Mouse (Mus musculus): ENCODE measurements around the gene Actg2.

The Actg2 gene

DNA sequence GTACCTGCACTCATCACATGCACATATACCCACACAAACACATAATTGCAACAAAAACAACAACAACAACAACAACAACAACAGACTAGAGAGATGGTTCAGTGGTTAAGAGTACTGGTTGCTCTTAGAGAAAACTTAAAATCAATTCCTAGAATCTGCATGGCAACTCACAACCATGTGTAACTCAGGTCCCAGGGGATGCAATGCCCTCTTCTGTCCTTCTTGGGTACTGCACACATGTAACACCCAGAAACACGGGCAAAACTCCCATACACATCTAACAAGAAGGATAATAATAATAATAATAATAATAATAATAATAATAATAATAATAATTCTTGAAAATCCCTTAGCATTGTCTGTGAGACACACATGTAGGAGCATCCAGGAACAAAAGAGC lies 23.6 kb downstream of the Actg2 start:
- peak; percentile 73 for DNase-seq (ENCODE audit: low spot score)

GRCm38 (mm10) chr6:83510210-83510609 lies 25.9 kb downstream of the Actg2 start:
- no peak for DNase-seq (ENCODE audit: low spot score)

DNA sequence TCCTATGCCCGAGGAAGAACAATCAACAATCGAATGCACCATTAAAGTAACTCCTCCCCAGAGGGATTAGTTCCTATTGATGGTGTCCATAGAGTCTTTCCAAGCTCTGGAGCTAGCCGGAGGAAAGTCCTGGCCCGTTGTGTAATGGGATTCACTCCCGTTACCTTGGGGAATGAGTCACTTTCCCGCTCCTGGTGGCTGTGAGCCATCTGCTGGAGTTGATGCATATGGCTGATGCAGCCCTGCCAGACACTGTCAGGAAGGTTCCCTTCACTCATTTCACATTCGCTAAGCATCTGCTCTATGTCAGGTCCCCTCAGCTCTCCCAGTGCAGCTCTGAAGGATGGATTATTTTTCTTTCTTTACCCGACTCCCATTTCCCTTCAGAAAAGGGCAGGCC lies 26.6 kb downstream of the Actg2 start:
- peak; percentile 35 for DNase-seq (ENCODE audit: low spot score)

DNA sequence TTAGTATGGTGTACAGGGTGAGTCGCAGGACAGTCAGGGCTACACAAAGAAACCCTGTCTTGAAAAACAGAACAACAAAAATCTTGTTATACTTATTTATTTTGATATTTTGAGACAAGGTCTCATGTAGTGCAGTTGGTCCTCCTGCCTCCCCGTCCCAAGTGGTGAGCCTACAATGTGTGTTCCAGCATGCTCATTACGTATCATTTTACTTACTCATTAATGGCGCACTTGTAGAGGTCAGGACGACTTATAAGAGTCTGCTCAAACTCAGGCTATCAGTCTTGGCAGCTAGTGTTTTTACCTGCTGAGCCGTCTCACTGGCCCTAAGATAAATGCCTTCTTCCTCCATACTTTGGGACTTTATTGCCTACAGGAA lies 28.9 kb downstream of the Actg2 start:
- no peak for DNase-seq (ENCODE audit: low spot score)

DNA sequence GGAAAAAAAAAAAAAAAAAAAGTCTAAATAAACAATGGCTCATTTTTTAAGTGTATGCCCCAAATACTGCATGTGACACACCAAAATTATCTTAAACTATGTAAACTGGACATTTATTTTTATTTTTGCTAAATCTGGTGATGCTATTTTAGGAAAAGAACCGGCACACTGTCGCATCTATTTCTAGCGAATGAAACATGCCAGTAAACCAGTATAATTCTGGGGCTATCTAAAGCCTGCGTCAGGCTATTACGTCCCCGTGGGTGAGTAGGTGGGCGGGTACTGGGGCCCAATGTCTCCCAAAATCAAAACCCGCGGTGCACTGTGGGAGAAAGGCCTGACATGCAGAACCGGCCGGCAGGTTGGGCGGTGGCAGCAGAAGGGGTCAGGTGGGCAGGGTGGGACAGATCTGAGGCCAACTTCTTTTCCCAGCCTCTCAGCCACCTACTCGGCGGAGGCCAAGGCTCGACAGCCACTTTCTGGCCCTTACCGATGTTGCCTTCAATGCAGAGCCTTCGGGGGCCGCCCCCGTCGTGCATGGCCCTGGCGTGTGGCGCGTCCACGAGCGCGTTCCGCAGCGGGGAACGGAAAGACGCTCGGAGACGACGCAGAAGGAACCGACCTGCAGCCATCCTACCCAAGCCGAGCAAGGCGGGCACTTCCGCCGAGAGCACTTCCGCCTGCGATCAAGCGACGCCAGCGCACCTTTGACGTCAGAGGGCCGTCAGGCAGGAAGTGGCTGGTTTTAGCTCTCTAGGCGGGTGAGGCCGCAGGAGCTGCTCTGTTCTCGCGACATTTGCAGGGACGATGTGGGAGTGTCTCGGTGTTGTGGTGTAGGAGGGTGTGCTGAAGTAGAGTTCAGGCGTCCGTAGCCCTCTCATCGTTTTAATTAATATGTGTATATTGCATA lies 29.6 kb downstream of the Actg2 start, which contains the start of gene Dguok:
Dguok (minus strand) TSS at position 712 of the 910 bp plus-strand sequence.
- DNase-seq (ENCODE audit: low spot score) = peak; percentile 97

DNA sequence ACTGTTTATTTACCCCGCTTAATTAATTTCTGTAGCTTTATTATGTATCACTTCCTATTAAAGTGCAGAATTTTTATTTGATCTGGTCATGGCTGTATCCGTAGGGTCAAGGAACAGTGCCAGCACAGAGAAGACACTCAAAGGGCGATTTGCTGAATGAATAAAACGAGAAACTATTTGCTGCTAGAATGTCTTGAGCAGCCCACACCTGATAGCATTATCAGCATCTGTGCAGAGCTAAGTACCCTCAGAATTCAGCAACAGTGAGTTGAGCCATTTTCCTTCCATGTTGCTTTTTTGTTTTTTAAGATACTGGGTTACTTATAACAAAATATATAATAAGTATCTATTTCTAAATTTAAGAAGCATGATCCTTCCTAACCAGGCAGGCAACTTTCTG lies 30.5 kb downstream of the Actg2 start:
- no peak for DNase-seq (ENCODE audit: low spot score)

GRCm38 (mm10) chr6:83503361-83503760 lies 32.7 kb downstream of the Actg2 start:
- no peak for DNase-seq (ENCODE audit: low spot score)

DNA sequence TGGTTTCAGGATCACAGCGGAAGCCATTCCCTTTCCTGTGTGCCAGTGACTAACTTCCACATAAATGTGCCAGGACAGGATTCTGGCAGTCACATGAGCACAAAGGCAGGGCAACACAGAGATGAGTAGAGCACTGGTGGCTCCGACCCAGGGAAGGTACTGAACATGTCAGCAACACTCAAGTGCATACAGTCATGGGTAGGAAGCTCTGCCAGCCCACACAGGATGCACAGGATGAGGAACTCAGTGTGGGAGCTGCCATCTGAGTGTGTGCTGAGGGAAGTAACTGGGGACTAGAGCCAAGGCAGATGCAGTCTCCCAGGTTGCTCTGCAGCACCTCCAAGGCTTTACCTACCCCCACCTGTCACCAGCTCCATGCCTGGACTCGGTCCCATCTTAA lies 33.4 kb downstream of the Actg2 start:
- DNase-seq (ENCODE audit: low spot score) = no peak

DNA sequence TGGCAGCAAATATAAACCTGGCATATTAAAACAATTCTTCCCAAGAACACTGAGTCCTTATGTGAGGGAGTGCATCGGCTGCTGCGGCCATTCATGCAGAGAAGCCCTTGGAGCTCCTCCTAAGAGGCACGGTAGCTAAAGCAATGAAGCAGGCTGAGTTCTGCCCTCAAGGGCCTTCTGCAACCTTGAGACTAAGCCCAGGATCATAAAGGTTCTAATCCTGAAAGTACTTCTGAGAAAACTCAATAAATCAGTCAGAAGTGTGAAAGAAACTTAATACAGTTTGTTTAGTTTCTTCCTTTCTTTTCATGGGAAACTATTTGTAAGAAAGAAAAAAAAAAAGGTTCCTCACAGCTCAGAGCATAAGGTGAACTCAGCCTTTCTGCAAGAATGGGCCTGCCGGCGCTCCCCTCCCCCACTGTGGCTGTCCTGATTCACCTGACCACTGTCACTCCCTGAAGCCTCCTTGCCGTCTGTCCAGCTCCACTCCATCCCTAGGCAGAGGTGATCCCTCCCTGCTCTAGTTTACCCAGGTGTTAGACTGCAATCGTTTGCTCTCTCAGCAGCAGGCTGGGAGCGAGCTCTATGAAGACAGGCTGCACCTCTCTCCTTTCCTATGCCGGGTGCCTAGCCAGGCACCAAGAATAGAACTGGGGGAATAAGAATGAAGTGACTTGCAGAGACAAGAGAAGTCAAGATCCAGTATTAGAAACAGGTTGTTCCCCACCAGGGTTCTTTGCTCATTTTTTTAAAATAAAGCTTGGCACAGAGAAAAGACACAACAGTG lies 34.3 kb downstream of the Actg2 start:
- no peak for DNase-seq (ENCODE audit: low spot score)

GRCm38 (mm10) chr6:83500462-83500861 lies 35.6 kb downstream of the Actg2 start:
- no peak for DNase-seq (ENCODE audit: low spot score)

GRCm38 (mm10) chr6:83499078-83499477 lies 37.0 kb downstream of the Actg2 start:
- no peak for DNase-seq (ENCODE audit: low spot score)

- DNase-seq (ENCODE audit: low spot score) = no peak
Observed at GRCm38 (mm10) chr6:83496753-83497710, 39.0 kb downstream of the Actg2 start.

DNA sequence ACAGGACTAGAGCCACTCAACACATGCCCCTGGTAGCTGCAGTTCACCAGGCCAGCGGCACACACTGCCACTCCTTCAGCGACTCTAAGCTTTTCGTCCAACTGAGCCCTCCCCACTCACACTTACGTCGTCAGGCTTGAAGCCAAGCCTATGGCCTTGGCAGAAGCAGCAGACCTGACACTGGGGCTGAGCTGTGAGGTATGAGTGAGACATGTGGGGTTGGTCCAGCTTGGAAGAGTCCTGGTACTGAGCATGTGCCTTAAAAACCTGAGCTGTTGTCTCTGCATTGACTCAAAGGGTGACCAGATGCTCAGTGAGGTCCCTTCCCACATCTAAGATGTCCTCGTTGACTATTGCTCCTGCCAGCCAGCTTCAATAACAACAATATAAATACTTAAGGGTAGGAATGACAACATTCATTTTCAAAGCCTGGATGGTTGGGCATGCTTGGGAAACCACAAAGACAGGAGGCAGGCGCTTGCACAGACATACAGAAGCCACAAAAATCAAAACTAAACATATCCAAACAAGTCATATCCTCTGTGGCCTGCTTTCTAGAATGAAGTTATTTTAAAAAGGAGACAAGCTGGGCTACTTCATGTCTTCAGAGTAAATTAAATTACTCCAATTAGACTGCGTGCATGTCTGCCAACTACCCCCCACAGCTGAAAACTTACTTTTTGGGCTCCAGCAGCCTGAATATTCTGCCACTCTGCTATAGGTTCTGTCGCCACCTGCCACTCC lies 39.9 kb downstream of the Actg2 start:
- DNase-seq (ENCODE audit: low spot score) = no peak

- no peak for DNase-seq (ENCODE audit: low spot score)
Observed at GRCm38 (mm10) chr6:83490622-83491021, 45.4 kb downstream of the Actg2 start.

GRCm38 (mm10) chr6:83488200-83488599 lies 47.9 kb downstream of the Actg2 start:
- no peak for DNase-seq (ENCODE audit: low spot score)

DNA sequence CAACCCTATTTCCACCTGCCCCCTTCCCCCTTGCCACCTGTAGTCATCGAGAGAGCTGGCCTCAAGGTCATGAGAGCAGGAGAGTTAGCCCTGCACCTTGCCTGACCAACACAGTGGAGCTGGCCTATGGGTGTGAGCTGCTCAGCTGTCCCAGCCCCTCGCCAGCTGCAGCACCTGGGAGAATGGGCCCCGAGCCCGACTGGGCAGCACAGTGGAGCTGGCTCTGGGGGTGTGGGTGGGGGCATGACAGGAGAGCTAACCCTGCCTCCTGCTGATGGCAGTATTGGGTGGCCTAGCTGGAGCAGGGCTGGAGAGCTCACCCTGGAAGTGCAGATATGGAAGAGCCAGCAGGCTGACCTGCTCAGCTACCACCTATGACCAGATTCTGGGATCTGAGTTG lies 48.8 kb downstream of the Actg2 start:
- no peak for DNase-seq (ENCODE audit: low spot score)

DNA sequence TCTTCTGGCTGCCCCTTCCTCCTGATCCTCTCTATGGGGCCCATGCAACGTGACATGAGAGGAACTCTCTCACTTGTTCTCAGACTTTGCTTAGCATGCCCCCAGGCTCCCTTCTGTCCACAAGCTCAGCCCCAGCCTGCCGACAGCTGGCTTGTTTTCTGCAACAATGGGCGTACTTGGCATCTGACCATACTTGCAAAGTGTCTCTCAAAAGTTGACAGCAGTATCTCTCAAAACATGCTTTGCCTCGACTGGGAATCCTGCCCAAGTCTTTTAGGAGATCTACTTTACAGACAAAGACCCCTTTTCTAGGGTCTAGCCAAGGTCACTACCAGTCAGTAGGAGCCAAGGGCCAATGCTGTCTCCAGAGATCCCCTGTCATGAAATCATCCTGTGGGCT lies 50.2 kb downstream of the Actg2 start:
- no peak for DNase-seq (ENCODE audit: low spot score)

DNA sequence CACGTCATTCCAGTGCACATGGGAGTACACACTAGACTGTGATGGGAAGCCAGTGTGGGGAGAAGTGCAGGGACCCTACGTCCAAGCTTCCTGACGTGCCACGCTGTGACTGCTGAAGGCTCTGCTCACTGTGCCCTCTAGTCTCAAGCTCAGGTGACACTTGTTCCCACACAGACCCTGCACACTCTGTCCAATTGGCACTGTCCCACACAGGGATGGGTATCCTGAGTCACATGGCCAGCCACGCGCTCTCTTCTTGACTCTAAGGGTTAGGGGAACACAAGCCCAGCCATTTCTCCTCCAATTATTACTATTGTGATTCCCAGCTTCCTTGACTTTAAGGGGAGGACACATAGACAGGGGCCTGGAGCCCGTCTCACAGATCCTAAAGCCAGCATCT lies 52.3 kb downstream of the Actg2 start:
- no peak for DNase-seq (ENCODE audit: low spot score)

DNA sequence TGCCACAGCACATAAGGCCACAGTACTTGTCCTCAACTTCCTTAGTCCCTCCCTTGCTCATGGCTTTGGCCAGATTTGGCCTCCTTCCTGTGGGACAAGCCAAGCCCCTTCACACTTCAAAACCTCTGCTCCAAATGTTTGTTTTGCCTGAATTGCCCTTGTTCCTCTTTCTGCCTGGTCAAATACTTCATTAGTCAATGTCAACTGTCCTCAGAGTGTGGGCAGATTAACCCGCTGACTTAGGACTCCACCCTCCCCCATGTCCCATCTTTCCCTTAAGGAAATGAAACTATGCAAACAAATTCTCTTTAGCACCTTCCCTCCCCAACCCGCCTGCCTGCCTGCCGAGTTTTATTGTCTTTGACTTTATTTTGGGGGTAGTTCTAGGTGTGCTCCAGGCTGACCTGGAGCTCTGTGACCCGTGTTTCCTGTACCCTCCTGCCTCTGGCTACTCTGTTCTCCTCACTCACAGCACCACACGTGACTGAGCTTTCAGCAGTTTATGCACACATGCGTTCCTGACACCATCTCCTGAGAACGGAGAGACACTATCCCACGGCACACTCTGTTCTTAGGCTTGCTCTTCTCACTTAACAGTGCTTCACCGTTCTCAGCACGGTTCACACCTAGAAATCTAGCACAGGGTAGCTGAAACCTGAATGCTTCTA lies 53.5 kb downstream of the Actg2 start:
- no peak for DNase-seq (ENCODE audit: low spot score)

DNA sequence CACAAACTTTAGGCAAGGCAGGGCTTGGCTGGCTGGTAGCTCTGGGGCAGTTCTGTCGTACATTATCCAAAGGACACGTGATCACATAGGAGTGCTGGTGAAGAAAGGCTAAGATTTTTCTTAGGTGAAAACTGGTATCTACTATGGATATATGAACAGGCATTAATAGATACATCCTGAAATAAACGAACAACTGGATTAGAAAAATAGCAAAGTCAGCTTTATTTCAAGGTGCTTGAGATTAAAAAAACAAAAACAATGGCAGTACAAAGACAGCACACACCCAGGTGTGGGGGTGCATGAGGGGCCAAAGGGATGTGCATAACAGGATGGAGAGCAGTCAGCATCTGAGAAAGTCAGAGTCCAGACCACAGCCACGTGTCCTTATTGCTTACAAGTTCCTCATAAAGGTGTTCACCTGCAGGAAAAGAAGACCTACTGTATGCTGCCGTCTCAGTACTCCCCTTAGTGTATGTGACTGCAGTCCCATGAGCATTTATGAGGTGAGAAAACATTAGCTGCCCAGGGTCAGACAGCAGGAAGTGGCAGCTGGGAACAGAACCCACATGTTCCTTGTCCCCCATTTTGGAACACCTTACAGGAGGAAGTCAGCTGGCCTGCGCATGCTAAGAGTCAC lies 55.9 kb downstream of the Actg2 start:
- no peak for DNase-seq (ENCODE audit: low spot score)

All from retina, embryonic 14.5 days (tissue).